Mouse (Mus musculus) testis, adult 2 months (tissue): ENCODE data around the gene Ccpg1os.

Experiments
- CTCF ChIP-seq: fragments of 200-500 bp; IDR thresholded peaks from 2 replicates; pipeline ENCODE4 v1.5.1; 2012; ENCODE audit warnings: low read depth, mild to moderate bottlenecking, inconsistent platforms, low read length, moderate library complexity; ENCODE audit not compliant: control insufficient read depth, insufficient read depth, insufficient replicate concordance
- POLR2A ChIP-seq: fragments of 200-500 bp; IDR thresholded peaks from 2 replicates; pipeline ENCODE4 v1.6.1; 2012; ENCODE audit warnings: low read depth, mild to moderate bottlenecking, inconsistent platforms, low read length, moderate library complexity; ENCODE audit not compliant: control insufficient read depth

DNA sequence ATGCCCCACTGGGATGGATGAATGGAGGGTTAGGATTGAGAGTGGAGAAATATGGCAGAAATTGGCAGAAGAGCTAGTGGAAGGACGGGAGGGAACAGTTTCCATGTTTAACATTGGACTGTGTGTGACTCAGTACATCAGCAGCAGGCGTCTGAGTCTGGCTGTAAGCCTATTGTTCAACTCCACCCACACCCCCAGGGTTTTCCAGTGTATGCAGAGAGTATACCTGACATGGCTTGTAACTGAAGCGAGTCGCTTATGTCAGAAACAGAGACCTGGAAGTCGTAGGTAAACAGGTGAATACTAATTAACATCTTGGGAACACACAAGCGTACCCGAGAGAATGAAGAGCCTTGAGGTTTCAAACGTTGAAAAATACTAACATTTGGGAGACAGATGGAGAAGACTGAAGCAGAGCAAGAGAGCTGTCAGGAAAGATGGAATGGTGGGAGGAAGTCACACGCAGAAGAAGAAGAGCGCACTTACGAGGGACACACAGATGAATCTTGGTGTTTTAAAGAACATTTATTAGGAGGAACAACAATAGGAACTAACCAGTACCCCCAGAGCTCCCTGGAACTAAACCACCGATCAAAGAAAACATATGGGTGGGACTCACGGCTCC lies 53.9 kb downstream of the Ccpg1os start:
- TF ChIP-seq CTCF (no peak), POLR2A (no peak)
